Mouse (Mus musculus) heart, embryonic 12.5 days (tissue): ENCODE measurements around the gene Elmo1. TPM values are rescaled to one million over a fixed set of nuclear protein-coding genes. Genes with fewer than 3 reads are reported as not detected.

Experiments
- ATAC-seq: fragments of 200-750 bp; cut with Nextera tagmentation; 2 replicates; pipeline ENCODE4 v1.8.0; 2017; ENCODE audit warnings: moderate TSS enrichment, moderate library complexity; ENCODE audit not compliant: insufficient number of reproducible peaks, low FRiP score
- H3K27ac ChIP-seq: fragments of 300-500 bp; sonication (generic); 2 replicates; pipeline ENCODE4 v1.5.1; 2016; ENCODE audit warnings: mild to moderate bottlenecking, moderate library complexity; ENCODE audit not compliant: poor library complexity, severe bottlenecking
- H3K27me3 ChIP-seq: fragments of 300-500 bp; sonication (generic); replicated peaks from 2 replicates; pipeline ENCODE4 v1.6.1; 2016; ENCODE audit warnings: mild to moderate bottlenecking, moderate library complexity
- H3K36me3 ChIP-seq: fragments of 300-500 bp; sonication (generic); 2 replicates; pipeline ENCODE4 v1.6.1; 2016; ENCODE audit warnings: mild to moderate bottlenecking, moderate library complexity
- H3K4me1 ChIP-seq: fragments of 300-500 bp; sonication (generic); replicated peaks from 2 replicates; pipeline ENCODE4 v1.6.1; 2016; ENCODE audit warnings: mild to moderate bottlenecking
- H3K4me2 ChIP-seq: fragments of 300-500 bp; sonication (generic); 2 replicates; pipeline ENCODE4 v1.6.1; 2016; ENCODE audit warnings: mild to moderate bottlenecking, moderate library complexity
- H3K4me3 ChIP-seq: fragments of 300-500 bp; sonication (generic); 2 replicates; pipeline ENCODE4 v1.5.1; 2016; ENCODE audit warnings: mild to moderate bottlenecking
- H3K9ac ChIP-seq: fragments of 300-500 bp; sonication (generic); 2 replicates; pipeline ENCODE4 v1.6.1; 2016; ENCODE audit warnings: mild to moderate bottlenecking, moderate library complexity
- H3K9me3 ChIP-seq: fragments of 300-500 bp; sonication (generic); replicated peaks from 2 replicates; pipeline ENCODE4 v1.6.1; 2016; ENCODE audit warnings: mild to moderate bottlenecking, moderate library complexity
- WGBS: fragments of 180-500 bp; shearing (Covaris S2); methylation state at CpG from one replicate; pipeline ENCODE4 v1.1.7; 2016; 5-methylcytosine and 5-hydroxymethylcytosine counted together
- polyA plus RNA-seq: library from polyadenylated mRNA; unstranded; fragments of >200 nt; fragmentation: Nextera tagmentation; extraction: Ambion mirVana; gene quantifications from 2 replicates; pipeline ENCODE4 v1.2.1, GENCODE M21; 2016

Gene Elmo1
- polyA plus RNA-seq, 1 experiment from 2014 or later, result 8.8 TPM

DNA sequence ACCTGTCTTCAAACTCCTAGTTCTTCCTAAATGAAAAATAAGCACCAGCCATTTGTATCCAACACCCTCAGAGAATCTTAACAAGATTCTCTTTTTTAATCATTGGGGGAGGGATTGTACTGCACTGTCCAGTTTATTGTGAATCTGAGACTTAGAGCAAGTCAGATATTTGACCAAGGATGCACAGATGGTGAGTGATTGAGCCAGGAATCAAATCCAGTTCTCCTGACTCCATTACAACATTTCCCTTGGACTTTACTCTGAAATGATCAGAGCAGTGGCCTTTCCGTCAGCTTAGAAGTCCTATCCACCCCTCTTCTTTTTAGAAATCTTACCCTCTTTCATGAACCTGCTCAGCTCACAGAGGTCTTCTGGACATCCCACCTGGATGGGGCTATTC is 461.2 kb downstream of the Elmo1 start:
- Histone ChIP-seq H3K27me3 (no peaks in the 10 kb centered on the region), H3K36me3 (no peaks in the 10 kb centered on the region), H3K4me3 (no peak overlapping the region), H3K9ac (no peak overlapping the region), H3K27ac (no peak overlapping the region), H3K9me3 (no peaks in the 10 kb centered on the region), H3K4me2 (no peak overlapping the region), H3K4me1 (peaks cover 10% of the 10 kb centered on the region; the same call in 1 of the 2 replicates)
- ATAC-seq, result no peak
- 79% methylated on average over 1 of the region's 1 CpGs for WGBS

DNA sequence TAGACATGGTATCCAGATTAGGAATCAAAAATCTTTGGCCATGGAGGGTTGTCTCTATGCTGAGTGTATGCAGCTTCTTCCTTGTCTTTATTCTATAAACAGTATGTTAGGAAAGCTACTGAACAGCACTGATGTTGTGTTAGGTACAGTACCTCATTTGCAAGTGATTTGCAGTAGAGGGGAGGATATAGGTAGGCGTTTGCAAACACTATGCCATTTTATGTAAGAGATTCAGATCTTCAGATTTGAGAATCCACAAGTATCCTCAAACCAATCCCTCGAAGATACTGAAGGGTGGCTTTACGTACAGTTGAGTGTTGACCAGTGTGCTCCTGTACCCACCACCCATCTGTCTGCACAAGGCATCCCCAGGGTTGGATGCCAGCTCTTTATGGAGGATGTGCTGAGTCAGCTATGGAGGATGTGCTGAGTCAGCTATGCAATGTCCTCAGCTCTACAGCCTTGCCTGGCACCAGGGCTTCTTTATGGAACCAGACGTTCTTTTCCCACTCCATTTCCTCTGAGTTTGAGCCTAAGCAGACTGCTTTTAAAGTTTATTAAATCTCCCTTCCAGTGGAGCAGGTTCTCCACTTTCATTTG is 465.6 kb downstream of the Elmo1 start:
- WGBS, result 77% methylated on average over 4 of the region's 4 CpGs
- no peak for ATAC-seq

DNA sequence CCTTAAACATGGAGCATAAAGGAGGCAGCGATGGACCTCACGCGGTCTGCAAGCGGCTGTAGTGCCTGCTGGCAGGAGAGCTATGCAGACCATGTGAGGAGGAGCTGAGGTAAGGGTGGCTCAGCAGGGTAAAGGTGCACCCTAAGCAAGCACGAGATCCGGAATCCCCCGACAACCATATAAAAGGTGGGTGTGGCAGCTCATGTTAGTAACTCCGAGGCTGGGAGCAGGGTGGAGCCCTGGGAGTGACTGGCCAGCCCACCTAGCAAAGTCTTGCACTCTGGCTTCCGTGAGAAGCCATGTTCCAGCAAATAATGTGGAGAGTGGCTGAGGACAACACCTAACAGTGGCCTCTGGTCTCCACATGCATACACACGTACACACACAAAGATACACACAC is 466.3 kb downstream of the Elmo1 start:
- Histone ChIP-seq H3K4me1 (no peaks in the 10 kb centered on the region), H3K27me3 (no peaks in the 10 kb centered on the region), H3K27ac (no peak overlapping the region), H3K9me3 (no peaks in the 10 kb centered on the region; the same call in 1 of the 2 replicates), H3K4me2 (no peak overlapping the region), H3K36me3 (no peaks in the 10 kb centered on the region), H3K4me3 (no peak overlapping the region), H3K9ac (no peak overlapping the region)
- ATAC-seq, result no peak
- WGBS, result 85% methylated on average over 10 of the region's 10 CpGs

More for the DNA sequence above, 465.6 kb downstream of the Elmo1 start:
- Histone ChIP-seq H3K4me2 (no peak overlapping the region), H3K4me3 (no peak overlapping the region), H3K36me3 (no peaks in the 10 kb centered on the region), H3K4me1 (no peaks in the 10 kb centered on the region), H3K9ac (no peak overlapping the region), H3K27me3 (no peaks in the 10 kb centered on the region), H3K9me3 (no peaks in the 10 kb centered on the region; the same call in 1 of the 2 replicates), H3K27ac (no peak overlapping the region)

DNA sequence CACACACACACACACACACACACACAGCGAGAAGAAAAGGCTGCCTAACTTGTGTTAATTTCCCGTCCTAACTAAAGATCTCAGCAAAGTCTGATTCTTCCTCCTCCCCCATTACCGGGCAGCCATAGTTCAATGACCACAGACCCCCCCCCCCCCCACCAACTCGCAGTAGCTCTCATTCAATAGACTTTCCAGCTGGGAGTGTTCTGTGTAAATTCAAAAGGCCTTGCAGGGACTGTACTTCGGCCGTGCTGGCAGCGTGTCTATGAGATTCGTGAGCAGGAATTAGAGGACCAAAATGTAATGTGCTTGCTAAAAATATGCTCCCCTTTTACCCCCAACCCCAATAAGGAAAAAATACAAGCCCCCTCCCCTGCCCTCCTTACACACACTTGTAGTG is 466.8 kb downstream of the Elmo1 start:
- no peaks in the 10 kb centered on the region for H3K27me3 ChIP-seq
- no peak overlapping the region for H3K9ac ChIP-seq
- H3K36me3 ChIP-seq, result no peaks in the 10 kb centered on the region
- WGBS, result 80% methylated on average over 7 of the region's 8 CpGs
- no peaks in the 10 kb centered on the region; the same call in 1 of the 2 replicates for H3K9me3 ChIP-seq
- H3K27ac ChIP-seq, result no peak overlapping the region
- H3K4me3 ChIP-seq, result no peak overlapping the region
- no peak for ATAC-seq
- H3K4me2 ChIP-seq, result no peak overlapping the region
- no peaks in the 10 kb centered on the region for H3K4me1 ChIP-seq

DNA sequence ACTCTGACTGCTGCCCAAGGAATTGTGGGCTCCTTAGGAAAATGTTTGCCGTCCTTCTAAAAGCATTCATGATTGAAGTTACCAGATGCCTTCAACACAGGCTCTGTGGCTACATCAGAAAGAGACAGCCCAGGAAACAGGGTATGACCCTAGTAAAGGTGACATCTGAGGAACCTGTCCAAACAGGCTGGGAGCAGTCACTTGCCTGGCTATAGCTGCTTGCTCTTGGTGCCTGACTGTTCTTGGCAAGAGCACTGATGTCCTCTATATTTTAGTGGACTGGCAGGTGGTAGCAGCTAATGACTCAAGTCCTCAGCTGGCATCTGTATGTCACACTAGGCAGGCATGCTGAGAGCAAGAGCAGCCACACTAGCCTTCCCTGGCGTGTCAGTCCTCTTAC is 468.0 kb downstream of the Elmo1 start:
- ATAC-seq, result no peak
- H3K9ac ChIP-seq, result no peak overlapping the region
- no peak overlapping the region for H3K27ac ChIP-seq
- H3K27me3 ChIP-seq, result no peaks in the 10 kb centered on the region
- H3K4me1 ChIP-seq, result no peaks in the 10 kb centered on the region
- no peak overlapping the region for H3K4me2 ChIP-seq
- H3K4me3 ChIP-seq, result no peak overlapping the region
- WGBS, result 81% methylated on average over 2 of the region's 2 CpGs
- H3K36me3 ChIP-seq, result no peaks in the 10 kb centered on the region
- no peaks in the 10 kb centered on the region; the same call in 1 of the 2 replicates for H3K9me3 ChIP-seq

DNA sequence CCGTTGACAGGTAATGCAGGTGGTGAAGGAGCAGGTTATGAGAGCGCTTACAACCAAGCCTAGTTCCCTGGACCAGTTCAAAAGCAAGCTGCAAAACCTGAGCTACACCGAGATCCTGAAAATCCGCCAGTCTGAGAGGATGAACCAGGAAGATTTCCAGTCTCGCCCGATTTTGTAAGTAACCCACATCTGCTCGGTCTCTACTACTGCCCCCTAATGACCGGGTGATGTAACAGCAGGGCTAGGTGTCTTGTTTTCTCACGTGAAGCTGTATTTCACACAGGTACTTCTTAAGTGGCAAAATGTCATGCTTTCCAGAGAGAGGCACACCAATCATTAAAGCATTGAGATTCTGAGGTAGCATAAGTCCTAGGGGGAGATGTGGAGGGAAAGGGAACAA is 474.0 kb downstream of the Elmo1 start:
- Histone ChIP-seq H3K4me1 (no peaks in the 10 kb centered on the region), H3K4me2 (no peak overlapping the region), H3K4me3 (no peak overlapping the region), H3K36me3 (no peaks in the 10 kb centered on the region), H3K9me3 (no peaks in the 10 kb centered on the region), H3K27me3 (no peaks in the 10 kb centered on the region), H3K9ac (no peak overlapping the region), H3K27ac (no peak overlapping the region)
- ATAC-seq, result no peak
- WGBS, result 80% methylated on average over 9 of the region's 9 CpGs

DNA sequence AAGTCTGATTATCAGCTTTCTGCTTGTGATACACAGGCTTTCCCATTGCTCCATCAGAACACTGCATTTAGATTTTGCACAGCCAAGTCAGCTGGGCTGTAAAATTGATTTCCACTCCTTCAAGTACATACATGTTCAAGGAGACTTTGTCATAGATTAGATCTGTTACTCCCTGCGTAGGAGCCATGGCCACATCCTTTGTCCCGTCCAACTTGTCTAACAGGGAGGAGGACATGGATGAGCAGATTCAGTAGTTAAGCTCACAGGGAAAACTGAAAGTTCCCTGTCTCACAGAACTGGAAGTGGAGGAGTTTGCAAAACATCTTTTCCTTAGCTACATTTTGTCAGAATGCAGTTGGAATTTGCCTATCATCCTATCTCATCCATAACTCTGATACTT is 484.8 kb downstream of the Elmo1 start:
- Histone ChIP-seq H3K9me3 (no peaks in the 10 kb centered on the region), H3K4me1 (no peaks in the 10 kb centered on the region), H3K27ac (no peak overlapping the region), H3K27me3 (no peaks in the 10 kb centered on the region), H3K4me3 (no peak overlapping the region), H3K4me2 (no peak overlapping the region), H3K36me3 (no peaks in the 10 kb centered on the region), H3K9ac (no peak overlapping the region)
- no peak for ATAC-seq
- 73% methylated on average over 2 of the region's 2 CpGs for WGBS

DNA sequence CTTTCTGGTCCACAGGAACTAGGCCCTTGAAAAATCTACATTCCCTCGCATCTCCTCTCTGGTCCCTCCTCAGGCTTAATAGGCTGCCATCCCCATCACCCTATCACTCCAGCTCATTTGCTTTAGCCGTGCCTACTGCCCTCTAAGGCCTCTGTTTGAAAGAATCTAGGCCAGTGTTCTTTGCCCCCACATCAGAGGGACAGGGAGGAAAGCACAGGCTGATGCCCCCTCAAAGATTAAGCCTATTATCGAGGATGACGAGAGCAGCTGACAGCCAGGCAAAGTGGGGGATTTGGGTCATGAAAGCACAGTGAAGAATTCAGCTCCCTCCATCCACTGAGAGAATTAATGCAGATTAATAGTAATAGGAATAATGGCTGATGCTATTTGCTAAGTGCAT is 495.5 kb downstream of the Elmo1 start:
- Histone ChIP-seq H3K27ac (no peak overlapping the region), H3K4me3 (no peak overlapping the region), H3K9ac (no peak overlapping the region), H3K36me3 (no peaks in the 10 kb centered on the region), H3K4me2 (no peak overlapping the region), H3K9me3 (no peaks in the 10 kb centered on the region), H3K27me3 (no peaks in the 10 kb centered on the region), H3K4me1 (0 out of 2 replicates have a peak, but pooled peaks cover 3% of the 10 kb centered on the region)
- no peak for ATAC-seq
- WGBS, result 64% methylated on average over 4 of the region's 4 CpGs

DNA sequence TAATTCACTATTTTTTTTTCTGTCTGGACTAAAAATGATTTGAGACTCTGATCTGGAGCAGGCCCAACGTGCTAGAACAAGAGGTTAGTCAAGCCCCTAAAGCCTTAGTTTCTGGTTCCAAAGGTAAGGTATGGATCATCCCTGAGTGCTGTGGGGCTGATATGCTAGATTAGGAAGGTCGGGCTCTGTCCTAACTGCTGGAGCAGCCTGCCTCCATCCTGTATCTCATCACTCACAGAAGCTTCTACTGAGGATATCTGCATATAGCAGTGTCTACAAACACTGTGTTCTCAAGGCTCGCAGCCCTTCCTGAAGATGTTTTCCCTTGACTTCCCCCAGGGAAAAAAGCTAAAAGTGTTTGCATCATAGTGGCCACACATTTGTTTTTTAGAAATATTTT is 496.1 kb downstream of the Elmo1 start:
- no peaks in the 10 kb centered on the region for H3K27me3 ChIP-seq
- ATAC-seq, result no peak
- H3K9ac ChIP-seq, result no peak overlapping the region
- H3K36me3 ChIP-seq, result no peaks in the 10 kb centered on the region
- H3K4me2 ChIP-seq, result no peak overlapping the region
- H3K9me3 ChIP-seq, result no peaks in the 10 kb centered on the region
- H3K4me1 ChIP-seq, result 0 out of 2 replicates have a peak, but pooled peaks cover 3% of the 10 kb centered on the region
- no peak overlapping the region for H3K27ac ChIP-seq
- 66% methylated on average over 3 of the region's 3 CpGs for WGBS
- no peak overlapping the region for H3K4me3 ChIP-seq

DNA sequence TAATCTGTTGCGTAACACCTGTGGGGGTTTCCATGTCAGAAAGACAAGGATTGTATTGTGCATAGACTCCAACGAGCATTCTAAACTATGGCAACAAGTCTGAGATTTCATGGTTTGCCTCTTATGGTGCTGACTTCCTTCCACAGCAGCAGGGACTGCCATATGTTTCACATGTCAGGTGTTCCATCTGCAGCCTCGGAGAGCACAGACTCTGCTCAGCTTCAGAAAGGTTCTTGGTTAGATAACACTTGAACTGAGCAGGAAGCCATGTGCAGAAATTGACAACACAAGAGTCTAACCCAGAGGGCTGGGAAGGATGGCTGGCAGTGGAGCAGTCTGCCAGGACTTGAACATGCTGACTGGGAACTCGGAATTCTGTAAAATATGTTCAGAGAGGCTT is 500.6 kb downstream of the Elmo1 start:
- Histone ChIP-seq H3K9ac (no peak overlapping the region), H3K27ac (no peak overlapping the region), H3K4me3 (no peak overlapping the region), H3K36me3 (no peaks in the 10 kb centered on the region), H3K9me3 (no peaks in the 10 kb centered on the region), H3K4me2 (no peak overlapping the region), H3K27me3 (no peaks in the 10 kb centered on the region), H3K4me1 (0 out of 2 replicates have a peak, but pooled peaks cover under 1% of the 10 kb centered on the region)
- 69% methylated on average over 4 of the region's 4 CpGs for WGBS
- ATAC-seq, result no peak

DNA sequence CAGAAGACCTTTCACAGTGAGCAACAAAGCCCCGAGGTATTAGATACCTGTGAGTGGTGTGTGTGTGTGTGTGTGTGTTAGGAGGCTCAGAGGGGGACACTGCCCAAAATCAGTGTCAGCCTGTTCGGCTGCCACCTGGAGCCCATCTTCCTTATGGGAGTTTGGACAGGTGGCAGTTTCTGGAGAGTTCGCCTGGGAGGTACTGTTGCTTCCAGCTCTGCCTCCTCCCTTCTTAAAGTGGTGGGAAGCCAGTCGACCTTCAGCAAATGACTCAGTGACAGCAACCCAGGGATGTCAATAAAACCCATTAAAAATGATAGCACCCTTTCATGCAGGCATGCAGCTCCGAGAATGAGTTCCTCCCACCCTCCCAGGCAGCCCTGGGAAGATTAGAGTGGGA is 506.9 kb downstream of the Elmo1 start:
- H3K36me3 ChIP-seq, result no peaks in the 10 kb centered on the region
- no peaks in the 10 kb centered on the region for H3K9me3 ChIP-seq
- peaks cover 28% of the 10 kb centered on the region for H3K4me1 ChIP-seq
- no peak overlapping the region for H3K4me3 ChIP-seq
- no peak overlapping the region for H3K4me2 ChIP-seq
- no peak for ATAC-seq
- H3K27me3 ChIP-seq, result no peaks in the 10 kb centered on the region
- 49% methylated on average over 5 of the region's 5 CpGs for WGBS
- no peak overlapping the region for H3K27ac ChIP-seq
- H3K9ac ChIP-seq, result no peak overlapping the region

DNA sequence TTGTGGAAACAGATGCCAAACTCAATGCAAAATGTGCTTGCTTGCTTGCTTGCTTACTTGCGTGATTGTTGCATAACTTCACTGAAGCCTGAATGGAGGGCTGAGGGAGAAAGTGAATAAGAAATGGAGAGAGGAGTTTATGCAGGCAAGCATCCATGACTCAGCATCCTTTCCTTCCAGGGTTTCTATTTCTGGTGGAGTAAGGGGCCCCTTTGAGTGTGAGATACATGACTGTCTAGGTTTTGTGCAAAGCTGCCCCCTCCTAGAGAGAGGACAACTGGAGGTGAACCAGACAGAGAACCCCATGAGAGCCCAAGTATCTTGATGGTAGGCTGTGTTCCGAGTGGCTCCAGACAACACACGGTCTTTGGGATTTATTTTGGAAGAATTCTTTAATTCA is 508.2 kb downstream of the Elmo1 start:
- 54% methylated on average over 3 of the region's 3 CpGs for WGBS
- no peak overlapping the region for H3K4me3 ChIP-seq
- H3K4me2 ChIP-seq, result no peak overlapping the region; the same call in 1 of the 2 replicates
- ATAC-seq, result 0 out of 2 replicates have a peak, but pooled peaks have one; percentile 63
- no peaks in the 10 kb centered on the region for H3K36me3 ChIP-seq
- no peak overlapping the region for H3K9ac ChIP-seq
- peaks cover 31% of the 10 kb centered on the region for H3K4me1 ChIP-seq
- H3K27ac ChIP-seq, result 0 out of 2 replicates have a peak overlapping the region, but pooled peaks have one; percentile 77
- no peaks in the 10 kb centered on the region for H3K9me3 ChIP-seq
- no peaks in the 10 kb centered on the region for H3K27me3 ChIP-seq
